Mouse (Mus musculus) adrenal gland, postnatal 10 days (tissue): ENCODE data around the gene Vars. TPM values are rescaled to one million over a fixed set of nuclear protein-coding genes. Genes with fewer than 3 reads are reported as not detected.

ENCODE experiments used
- total RNA-seq, 2 experiments: library from RNA; stranded (reverse); gene quantifications; 2 replicates each; pipeline ENCODE4 v1.2.3; 2021

Gene Vars
- total RNA-seq, 2 experiments from 2014 or later = 56.5 to 63.0 TPM

Other genes with a start within 250 kb of the Vars start
- 1,000 to 10,000 TPM; 2,477 to 2,588 TPM for gene Cyp21a1, start 196.4 kb upstream of the Vars start, total RNA-seq
- 10 to 100 TPM; 31.8 to 33.0 TPM for gene Stk19, start 164.0 kb upstream of the Vars start, total RNA-seq
- gene Dxo, start 164.0 kb upstream of the Vars start, total RNA-seq = 10 to 100 TPM; 45.1 to 52.2 TPM
- gene Skiv2l, start 150.8 kb upstream of the Vars start, total RNA-seq = 10 to 100 TPM; 49.2 to 60.8 TPM
- gene Nelfe, start 150.6 kb upstream of the Vars start, total RNA-seq = 10 to 100 TPM; 44.2 to 48.4 TPM
- 100 to 1,000 TPM; 158 to 363 TPM for gene Cfb, start 138.5 kb upstream of the Vars start, total RNA-seq
- gene Zbtb12, start 121.5 kb upstream of the Vars start, total RNA-seq = 10 to 100 TPM; 13.5 to 17.8 TPM
- under 1 TPM in 1 of 2 experiments, not detected in 1; 0.21 TPM for gene Gm20547, start 118.9 kb upstream of the Vars start, total RNA-seq
- 10 to 100 TPM; 41.1 TPM for gene C2, start 102.7 kb upstream of the Vars start, total RNA-seq
- gene Ehmt2, start 102.5 kb upstream of the Vars start, total RNA-seq = 100 to 1,000 TPM; 113 to 137 TPM
- gene Slc44a4, start 86.5 kb upstream of the Vars start, total RNA-seq = 1 to 10 TPM in 1 of 2 experiments, under 1 TPM in 1; 1.00 to 1.2 TPM
- gene Neu1, start 69.7 kb upstream of the Vars start, total RNA-seq = 10 to 100 TPM; 18.6 to 24.2 TPM
- gene Hspa1b, start 41.7 kb upstream of the Vars start, total RNA-seq = 10 to 100 TPM; 16.4 to 32.9 TPM
- not detected for gene Gm20481, start 31.1 kb upstream of the Vars start, total RNA-seq
- 10 to 100 TPM in 1 of 2 experiments, 1 to 10 TPM in 1; 7.3 to 13.6 TPM for gene Hspa1a, start 28.8 kb upstream of the Vars start, total RNA-seq
- gene Hspa1l, start 28.3 kb upstream of the Vars start, total RNA-seq = 1 to 10 TPM in 1 of 2 experiments, under 1 TPM in 1; 0.75 to 1.4 TPM
- gene Lsm2, start 19.1 kb upstream of the Vars start, total RNA-seq = 10 to 100 TPM; 39.0 to 42.8 TPM
- gene Vwa7, start 15.6 kb downstream of the Vars start, total RNA-seq = 1 to 10 TPM in 1 of 2 experiments, under 1 TPM in 1; 0.72 to 1.5 TPM
- gene Sapcd1, start 27.0 kb downstream of the Vars start, total RNA-seq = 1 to 10 TPM; 1.1 to 1.6 TPM
- gene Msh5, start 45.8 kb downstream of the Vars start, total RNA-seq = 1 to 10 TPM; 2.3 to 5.0 TPM
- 100 to 1,000 TPM in 1 of 2 experiments, 10 to 100 TPM in 1; 95.6 to 105 TPM for gene Clic1, start 49.0 kb downstream of the Vars start, total RNA-seq
- gene Ddah2, start 58.0 kb downstream of the Vars start, total RNA-seq = 10 to 100 TPM; 35.2 to 51.7 TPM
- not detected for gene Ly6g6c, start 64.4 kb downstream of the Vars start, total RNA-seq
- gene Mpig6b, start 65.2 kb downstream of the Vars start, total RNA-seq = under 1 TPM; 0.24 to 0.30 TPM
- gene Ly6g6e, start 75.9 kb downstream of the Vars start, total RNA-seq = under 1 TPM in 1 of 2 experiments, not detected in 1; 0.27 TPM
- gene Ly6g6d, start 77.1 kb downstream of the Vars start, total RNA-seq = 1 to 10 TPM; 1.1 to 2.2 TPM
- under 1 TPM in 1 of 2 experiments, not detected in 1; 0.48 TPM for gene Ly6g6f, start 84.6 kb downstream of the Vars start, total RNA-seq
- gene Abhd16a, start 88.3 kb downstream of the Vars start, total RNA-seq = 10 to 100 TPM; 77.2 to 91.4 TPM
- gene Ly6g5c, start 107.3 kb downstream of the Vars start, total RNA-seq = not detected
- gene Ly6g5b, start 114.4 kb downstream of the Vars start, total RNA-seq = under 1 TPM; 0.30 to 0.91 TPM
- gene Gpank1, start 120.5 kb downstream of the Vars start, total RNA-seq = 10 to 100 TPM; 10.8 to 11.4 TPM
- 100 to 1,000 TPM; 198 to 200 TPM for gene Csnk2b, start 121.1 kb downstream of the Vars start, total RNA-seq
- gene D17H6S53E, start 125.4 kb downstream of the Vars start, total RNA-seq = 10 to 100 TPM; 26.0 to 28.5 TPM
- gene Apom, start 131.1 kb downstream of the Vars start, total RNA-seq = 100 to 1,000 TPM in 1 of 2 experiments, 10 to 100 TPM in 1; 44.8 to 115 TPM
- 100 to 1,000 TPM; 300 to 349 TPM for gene Bag6, start 134.2 kb downstream of the Vars start, total RNA-seq
- 100 to 1,000 TPM; 182 to 212 TPM for gene Prrc2a, start 163.9 kb downstream of the Vars start, total RNA-seq
- gene Aif1, start 175.1 kb downstream of the Vars start, total RNA-seq = 1 to 10 TPM; 6.6 to 6.8 TPM
- gene Lst1, start 187.5 kb downstream of the Vars start, total RNA-seq = 10 to 100 TPM in 1 of 2 experiments, 1 to 10 TPM in 1; 10.0 to 10.5 TPM
- 10 to 100 TPM; 11.5 to 12.6 TPM for gene Ltb, start 193.5 kb downstream of the Vars start, total RNA-seq
- 1 to 10 TPM; 1.3 to 1.4 TPM for gene Tnf, start 201.0 kb downstream of the Vars start, total RNA-seq
- under 1 TPM; 0.81 to 0.97 TPM for gene Lta, start 204.4 kb downstream of the Vars start, total RNA-seq
- 1 to 10 TPM in 1 of 2 experiments, not detected in 1; 1.3 TPM for gene Gm16181, start 219.8 kb downstream of the Vars start, total RNA-seq
- 1 to 10 TPM; 5.6 to 9.4 TPM for gene Atp6v1g2, start 232.7 kb downstream of the Vars start, total RNA-seq
- gene Nfkbil1, start 234.8 kb downstream of the Vars start, total RNA-seq = 10 to 100 TPM; 17.3 to 17.5 TPM
- gene Ddx39b, start 240.8 kb downstream of the Vars start, total RNA-seq = 100 to 1,000 TPM; 189 to 235 TPM